Mouse (Mus musculus): Measurements from ENCODE around the gene Znrf1.
A peak's percentile ranks its signal among the peaks of the same experiment; 100 is the strongest.

Gene Znrf1

DNA sequence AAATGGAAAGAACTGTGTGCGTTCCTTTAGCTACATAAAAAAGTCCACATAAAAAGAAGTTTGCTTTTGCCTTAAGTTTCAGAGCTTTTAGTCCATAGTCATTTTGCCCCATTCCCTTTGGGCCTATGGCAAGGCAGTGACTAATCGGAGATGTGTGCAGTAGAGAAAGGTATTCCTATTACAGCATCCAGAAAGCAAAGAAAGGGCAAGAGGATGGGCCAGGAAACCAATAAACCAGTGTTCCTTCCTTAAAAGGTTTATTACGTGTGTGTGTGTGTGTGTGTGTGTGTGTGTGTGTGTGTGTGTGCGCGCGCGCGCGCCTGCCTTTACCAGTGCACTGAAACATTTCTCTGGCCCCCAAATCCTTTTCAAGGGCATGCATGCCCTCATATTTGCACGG is 35.8 kb downstream of the Znrf1 start:
- no peak for DNase-seq

DNA sequence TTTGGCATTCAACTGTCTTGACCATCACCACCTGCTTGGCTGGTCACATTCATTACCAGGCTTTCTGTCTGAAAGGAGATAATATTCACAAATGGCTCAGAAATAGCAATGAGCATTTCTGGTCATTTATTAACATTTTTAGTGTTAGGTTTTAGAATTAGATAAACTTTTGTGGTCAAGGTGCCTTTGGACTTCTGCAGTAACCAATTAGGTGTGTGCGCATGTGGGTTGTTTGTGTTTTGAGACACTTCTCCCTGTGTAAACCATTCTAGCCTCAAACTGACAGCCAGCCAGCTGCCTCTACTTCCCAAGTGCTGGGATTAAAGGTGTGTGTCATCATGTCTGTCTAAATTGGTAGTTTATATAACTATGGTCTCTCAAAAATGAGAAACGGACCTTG is 36.5 kb downstream of the Znrf1 start:
- peak in 1 of 2 experiments; percentile 18 for DNase-seq

DNA sequence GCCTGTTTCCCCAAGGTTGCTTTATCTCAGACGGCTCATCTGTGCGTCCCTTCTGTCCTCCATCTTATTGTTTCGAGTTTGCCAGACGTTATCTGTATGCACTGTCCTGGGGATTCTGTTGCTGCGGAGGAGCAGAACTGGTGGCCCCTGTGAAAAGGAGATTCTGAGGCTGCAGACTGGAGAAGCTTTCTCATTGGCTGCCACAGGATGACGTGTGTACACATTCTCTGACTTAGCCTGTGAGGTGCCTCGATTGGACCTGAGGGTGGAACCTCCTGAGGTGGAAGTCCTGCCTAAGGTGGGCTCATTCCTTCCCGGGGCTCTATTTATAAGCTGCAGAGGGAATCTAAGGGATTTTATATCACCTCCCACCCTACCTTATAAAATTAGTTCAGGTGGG is 37.7 kb downstream of the Znrf1 start:
- no peak for DNase-seq

DNA sequence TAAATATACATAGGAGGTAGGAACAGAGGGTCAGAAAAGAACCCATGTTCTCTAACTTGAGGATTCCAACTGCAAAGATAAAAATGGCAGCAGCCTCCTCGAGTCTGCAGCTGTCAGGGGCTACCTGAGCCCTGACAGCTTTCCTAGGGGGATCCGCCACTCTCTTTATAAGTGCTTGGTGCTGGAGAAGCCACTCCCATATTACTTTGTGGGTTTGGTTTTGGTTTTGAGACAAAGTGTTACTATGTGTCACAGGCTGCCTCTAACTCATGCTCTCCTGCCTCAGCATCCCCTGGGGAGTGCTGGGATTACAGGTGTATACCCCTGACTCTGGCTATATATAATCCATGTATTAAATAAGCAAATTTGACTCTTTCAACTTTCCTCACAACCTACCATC is 38.1 kb downstream of the Znrf1 start:
- no peak for DNase-seq

DNA sequence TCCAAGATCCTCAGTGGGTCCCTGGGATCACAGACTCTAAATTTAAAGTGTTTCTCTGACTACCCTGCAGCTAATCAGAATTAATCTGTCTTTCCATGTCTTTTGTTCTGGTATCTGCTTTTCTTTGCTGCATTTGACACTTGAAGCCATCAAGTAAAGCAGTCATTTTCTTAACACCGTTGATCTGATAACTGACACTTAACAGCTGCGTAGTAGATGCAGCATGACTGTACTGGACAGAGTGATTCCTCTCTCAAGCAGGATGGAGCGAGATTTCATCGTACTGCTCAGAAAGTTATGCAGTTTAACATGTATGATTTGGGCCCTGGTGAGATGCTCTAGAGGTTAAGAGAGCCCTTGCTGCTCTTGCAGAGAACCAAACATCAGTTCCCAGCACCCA is 39.6 kb downstream of the Znrf1 start:
- DNase-seq: no peak

DNA sequence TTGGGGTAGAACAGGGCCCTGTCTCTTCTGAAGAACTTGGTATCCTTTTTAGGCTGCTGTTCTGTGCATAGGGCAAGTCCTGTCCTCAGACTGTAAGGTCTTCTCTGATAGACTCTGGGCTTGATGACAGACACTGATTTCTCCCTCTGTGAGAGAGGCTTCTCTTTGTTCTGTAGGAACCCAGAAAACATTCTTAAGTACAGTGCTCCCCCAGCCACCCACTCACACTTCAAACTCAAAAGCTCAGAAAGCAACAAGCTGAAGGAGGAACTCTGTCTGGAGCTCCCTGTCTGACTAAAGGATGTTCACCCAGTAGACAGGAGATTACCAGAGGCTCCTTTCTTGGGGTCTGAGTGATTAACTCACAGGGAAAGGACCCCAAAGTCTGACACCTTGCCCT is 40.6 kb downstream of the Znrf1 start:
- no peak for DNase-seq

DNA sequence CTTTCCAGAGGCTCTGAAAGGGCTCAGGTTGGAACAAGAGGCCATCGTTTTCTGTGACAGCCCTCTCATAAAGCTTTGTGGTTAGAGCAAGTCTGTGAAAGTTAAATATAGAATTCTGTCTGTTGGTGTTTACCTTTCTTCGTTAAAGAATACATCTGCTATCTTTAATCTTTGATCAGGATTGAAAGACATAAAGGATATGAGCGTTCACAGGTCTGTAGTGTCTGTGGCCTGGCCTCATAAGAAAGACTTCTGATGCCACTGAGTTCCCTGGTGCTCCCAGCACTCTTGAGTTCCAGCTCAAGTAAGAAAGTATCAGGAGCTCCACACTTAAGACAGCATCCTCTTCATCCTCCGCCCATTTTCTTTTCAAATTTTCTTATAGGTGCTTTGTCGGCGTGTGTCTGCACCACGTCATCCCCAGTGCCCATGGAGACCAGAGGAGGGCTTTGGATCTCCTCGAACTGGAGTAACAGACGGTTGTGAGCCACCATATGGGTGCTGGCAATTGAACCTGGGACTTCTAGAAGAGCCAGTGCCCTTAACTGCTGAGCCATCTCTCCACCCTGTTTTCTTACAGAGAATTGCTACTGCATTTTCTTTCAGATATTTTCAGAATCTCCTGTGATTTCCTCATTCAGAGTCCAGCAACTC is 42.1 kb downstream of the Znrf1 start:
- DNase-seq: no peak

DNA sequence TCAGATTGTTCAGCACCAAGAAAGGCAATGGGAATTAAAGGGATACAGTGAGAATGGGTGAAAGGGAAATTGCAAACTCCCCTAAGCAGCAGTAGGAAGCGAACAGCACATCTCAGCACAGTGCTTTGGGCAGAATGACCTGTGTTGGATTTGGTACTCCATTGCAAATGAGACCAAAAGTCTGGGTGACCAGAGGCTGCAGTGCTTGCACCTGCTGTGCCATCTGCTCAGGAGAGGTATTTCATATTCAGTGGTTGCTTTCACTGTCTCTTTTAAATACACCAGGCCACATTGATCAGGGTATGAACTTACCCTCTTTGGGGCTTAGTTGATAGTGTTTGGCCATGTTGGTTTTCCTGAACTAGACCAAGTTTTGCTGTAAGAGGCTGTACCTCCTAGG is 43.4 kb downstream of the Znrf1 start:
- no peak for DNase-seq

DNA sequence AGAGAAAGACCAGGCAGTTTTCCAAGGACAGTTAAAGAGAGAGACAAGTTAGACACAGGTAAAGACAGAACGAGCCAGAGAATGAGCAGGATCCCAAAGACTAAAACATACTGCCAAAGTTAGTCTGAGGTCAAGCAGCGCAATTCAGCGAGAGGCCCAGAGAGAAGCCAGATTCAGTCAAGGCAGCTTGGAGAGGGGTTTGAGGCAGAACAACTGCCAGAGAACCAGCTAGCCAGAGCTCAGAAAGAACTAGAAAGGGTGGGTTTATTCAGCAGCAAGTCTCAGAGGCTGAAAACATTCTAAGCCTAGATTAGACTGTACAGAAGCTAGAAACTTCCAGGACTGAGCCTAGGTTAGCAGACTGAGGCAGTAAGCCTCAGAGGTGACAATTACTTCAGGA is 44.4 kb downstream of the Znrf1 start:
- DNase-seq: no peak

DNA sequence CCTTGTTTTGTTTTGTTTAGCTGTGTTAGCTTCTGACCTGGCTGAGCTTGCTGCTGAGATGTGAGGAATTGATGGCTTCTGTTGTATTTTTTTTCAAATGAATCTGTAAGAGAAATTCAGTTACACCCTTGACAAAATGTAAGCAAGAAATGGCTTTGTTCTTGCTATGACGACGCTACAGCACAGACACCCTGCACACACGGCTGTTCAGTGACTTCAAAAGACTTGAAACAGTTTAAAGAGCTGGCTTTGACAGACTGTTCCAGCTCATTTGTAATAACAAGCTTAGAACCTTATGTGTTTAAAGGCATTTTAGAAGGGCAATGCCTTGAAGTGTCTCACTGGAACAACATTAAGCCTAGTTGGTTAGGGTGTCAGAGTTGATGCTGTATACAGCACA is 46.5 kb downstream of the Znrf1 start:
- DNase-seq: no peak

DNA sequence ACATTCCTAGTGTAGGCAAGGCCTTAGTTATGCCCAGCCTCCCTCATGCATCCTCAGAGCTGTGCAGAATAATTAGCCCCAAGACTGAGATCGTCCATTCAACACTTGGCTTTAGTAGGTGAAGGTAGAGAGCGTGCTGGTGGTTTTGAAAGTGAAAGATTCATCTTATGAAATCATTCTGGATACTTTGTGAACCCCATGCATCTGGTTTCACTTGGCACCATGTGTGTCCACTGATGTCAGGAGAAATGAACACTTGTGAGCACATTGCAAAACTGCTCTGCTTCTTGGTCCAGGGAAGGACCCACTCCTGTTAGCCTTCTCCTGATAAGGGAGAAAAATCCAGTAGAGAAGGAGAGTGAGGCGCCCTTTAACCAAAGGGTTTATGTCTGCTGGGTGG is 49.0 kb downstream of the Znrf1 start:
- no peak for DNase-seq

DNA sequence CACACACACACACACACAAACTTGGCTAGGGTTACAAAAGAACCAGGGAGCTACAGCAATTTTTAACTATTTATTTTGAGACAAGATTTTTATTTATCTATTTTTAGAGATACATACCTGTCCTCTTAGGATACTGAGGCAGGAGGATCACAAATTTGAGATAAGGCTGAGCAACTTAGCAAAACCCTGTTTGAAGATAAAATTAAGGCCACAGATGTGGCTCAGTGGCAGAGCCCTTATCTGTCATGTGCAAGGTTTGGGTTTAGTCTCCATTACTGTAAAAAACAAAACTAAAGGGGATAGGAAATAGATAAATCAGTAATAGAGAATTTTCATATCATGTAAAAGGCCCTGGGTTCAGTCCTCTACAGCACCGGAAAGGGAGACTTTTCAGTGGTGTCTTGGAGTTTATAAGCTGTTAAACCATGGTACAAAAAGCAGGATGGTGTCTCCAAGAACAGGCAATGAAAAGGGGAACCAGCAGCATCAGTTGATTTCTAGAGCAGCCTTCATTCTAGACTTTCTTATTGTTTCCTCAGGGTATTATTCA is 51.7 kb downstream of the Znrf1 start:
- no peak for DNase-seq

DNA sequence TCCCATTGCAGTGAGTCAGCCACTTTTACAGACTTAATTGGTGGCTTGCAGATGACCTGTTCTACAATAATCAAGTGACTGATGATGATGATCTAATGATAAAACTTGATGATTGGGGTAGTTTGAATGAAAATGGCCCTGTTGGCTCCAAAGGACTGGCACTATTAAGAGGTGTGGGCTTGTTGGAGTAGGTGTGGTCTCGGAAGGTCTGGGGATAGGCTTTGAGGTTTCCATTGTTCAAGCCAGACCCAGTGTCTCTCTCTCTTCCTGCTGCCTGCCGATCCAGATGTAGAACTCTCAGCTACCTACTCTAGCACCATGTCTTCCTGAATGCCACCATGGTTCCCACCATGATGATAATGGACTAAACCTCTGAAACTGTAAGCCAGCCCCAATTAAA is 52.4 kb downstream of the Znrf1 start:
- DNase-seq: no peak

DNA sequence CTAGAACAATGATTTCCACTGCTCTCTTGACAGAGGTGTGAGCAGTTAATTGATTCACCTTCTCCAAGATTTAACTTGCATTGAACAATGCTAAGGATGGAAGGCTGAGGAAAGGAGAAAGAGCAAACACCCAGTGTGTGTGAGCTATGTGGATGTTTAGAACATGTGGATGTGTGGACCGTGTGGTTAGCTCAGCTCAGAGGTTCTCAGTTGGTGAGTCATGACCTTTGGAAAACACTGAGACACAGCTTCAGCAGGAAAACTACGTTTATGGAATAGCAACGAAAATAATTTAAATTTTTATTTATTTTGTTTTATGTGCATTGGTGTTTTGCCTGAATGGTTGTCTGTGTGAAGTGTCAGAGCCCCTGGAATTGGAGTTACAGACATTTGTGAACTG is 54.3 kb downstream of the Znrf1 start:
- no peak for DNase-seq

DNA sequence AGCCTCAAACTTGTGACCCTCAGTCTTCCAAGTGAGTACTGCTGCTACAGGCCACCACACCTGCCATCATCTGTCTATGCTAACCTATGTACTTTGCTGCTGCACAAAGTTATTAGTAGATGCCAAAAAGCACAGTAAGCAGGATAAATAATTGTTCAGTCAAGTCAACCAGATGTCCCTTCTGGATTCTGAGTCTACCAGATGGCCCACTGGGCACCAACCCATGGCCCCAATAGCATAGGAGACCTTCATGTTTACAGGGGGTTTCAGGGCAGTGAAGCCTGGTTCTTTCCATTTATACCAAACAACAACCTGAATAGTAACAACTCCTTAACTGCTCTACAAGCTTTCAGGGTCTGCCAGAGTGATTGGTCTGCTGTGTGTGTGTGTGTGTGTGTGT is 55.3 kb downstream of the Znrf1 start:
- no peak for DNase-seq

DNA sequence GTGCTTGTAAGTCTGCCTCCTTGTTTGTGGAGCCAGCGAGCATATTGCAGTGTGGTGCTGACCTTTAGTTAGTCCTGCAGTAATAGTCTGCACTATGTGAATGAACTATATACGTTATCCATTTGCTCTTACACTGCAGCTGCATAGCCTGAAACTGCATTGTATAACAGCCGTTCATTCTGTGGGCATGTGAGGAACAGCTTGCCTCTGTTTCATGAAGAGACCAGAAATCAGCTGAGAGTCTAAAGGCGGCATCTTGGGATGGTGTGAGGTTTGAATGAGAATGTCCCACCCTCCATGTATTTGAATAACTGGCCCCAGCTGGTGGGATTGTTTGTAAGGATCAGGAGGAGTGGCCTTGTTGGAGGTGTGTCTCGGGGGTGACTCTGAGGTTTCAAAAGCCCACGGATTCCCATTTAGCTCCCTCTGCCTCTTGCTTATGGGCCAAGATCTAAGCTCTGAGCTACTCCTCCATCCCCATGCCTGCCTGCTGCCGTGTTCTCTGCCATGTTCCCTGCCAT is 56.6 kb downstream of the Znrf1 start:
- no peak for DNase-seq

DNA sequence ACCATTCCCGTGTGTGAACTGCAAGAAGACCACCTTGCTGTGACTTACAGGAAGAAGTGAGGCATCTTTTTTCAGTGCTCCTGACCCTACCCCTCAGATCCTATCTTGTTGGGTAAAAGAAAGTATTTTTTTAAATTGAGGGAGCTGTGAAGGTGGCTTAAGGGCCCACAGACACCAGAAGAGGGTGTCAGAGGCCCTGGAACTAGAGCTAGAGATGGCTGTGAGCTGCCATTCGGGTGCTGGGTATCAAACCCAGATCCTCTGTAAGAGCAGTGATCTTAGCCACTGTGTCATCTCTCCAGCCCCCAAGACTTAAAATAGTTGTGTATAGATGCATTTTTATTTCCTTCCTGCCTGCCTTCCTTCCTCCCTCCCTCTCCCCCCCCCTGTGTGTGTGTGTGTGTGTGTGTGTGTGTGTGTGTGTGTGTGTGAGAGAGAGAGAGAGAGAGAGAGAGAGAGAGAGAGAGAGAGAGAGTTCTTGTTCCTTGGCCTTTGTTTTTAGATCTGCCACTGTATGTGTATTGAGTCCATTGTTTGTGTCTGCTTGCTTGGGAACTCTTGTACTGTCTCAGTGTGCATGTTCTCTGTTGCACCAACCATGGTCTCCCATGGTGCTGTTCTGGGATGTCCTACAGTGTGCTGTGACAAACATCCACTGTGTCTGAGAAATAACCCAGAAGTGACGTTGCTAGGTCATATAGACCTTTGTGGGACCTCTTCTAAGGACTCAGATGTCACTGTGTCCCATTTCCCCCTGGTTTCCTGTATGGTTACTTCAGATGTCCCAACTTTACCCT is 58.3 kb downstream of the Znrf1 start:
- DNase-seq: no peak

DNA sequence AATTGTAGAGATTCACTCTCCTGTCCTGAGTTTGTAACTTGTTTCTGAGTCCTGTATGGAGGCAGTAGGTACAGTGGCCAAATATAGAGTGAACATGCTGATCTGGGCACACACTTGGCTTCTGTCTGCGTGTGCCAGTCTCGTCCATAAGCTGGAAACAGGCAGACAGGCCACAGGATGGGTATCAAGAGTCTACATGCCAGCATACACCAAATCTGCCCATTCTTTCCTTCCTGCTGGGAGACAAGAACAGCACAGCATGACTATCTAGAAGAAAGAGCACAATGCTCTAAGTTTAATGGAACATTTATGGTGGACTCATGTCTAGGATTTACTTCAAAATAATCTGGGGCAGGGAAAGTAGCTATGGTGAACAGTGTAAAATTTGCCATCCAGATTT is 59.1 kb downstream of the Znrf1 start:
- no peak for DNase-seq

DNA sequence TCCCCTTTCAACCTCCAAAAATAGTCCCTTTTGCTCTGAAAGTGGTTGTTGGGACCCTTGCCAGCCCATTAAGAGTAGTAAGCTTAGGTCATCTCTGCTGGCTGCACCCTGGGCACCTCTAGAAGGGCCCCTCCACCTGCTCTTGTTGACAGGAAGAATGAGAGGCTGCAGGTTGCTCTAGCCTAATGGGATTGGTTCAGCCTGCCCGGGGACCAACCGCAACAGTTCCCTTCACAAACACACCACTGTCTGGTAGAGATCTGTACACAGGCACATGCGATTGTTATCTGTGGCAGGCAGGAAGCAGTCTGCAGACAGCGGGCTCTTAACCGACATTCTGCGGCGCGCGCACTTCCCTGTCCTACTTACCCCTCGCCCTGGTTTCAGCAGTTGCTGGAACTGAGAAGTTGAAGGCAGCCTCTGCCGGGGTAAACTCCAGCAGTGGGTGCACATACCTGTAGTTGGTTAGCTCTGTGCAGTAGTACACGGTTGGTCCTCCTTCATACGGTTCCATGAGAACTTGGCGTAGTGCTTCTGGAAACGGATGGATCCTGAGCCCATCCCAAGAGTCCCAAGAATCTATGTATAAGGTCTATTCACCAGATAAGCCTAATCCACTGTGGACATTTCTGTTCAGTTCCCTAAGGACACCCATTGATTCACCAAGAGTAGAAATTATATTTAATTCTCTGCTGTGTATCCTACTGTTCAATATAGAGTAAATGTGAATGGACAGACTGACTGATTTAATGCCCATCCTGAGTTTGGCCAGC is 60.0 kb downstream of the Znrf1 start:
- peak; percentile 18 to 21 for DNase-seq

DNA sequence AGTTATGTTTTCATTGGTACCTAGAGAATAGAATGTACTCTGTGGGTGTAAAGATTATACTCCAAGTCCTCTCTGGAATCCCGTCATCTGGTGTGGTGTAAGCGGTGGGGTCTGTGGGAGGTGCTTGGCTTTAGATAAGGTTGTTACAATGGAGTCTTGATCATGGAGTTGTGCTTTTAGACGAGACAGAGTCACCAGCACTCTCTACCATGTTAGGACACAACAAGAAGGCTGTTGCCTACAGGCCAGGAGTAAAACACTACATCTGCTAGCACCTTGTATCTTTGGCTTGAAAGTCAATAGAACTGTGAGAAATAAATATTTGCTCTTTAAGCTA is 60.6 kb downstream of the Znrf1 start:
- no peak for DNase-seq

DNA sequence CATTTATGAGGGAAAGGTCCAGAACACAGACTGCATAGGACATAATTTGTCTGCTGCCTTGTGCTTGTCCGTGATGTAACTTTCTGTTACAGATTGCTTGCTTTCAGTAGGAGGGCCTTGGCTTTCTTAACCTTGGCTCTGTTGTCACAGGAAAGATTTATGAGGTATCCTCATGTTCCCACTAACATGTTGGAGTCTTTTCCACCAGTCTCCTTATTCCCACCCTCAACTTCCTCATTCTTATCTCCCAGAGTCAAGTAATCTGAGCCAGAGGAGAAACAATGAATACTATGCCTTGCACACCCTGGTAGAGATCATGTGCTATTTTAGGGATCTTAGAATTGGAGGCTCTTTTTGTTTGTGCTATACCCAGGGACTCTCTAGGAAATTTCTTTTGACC is 61.4 kb downstream of the Znrf1 start:
- peak; percentile 18 to 70 for DNase-seq

DNA sequence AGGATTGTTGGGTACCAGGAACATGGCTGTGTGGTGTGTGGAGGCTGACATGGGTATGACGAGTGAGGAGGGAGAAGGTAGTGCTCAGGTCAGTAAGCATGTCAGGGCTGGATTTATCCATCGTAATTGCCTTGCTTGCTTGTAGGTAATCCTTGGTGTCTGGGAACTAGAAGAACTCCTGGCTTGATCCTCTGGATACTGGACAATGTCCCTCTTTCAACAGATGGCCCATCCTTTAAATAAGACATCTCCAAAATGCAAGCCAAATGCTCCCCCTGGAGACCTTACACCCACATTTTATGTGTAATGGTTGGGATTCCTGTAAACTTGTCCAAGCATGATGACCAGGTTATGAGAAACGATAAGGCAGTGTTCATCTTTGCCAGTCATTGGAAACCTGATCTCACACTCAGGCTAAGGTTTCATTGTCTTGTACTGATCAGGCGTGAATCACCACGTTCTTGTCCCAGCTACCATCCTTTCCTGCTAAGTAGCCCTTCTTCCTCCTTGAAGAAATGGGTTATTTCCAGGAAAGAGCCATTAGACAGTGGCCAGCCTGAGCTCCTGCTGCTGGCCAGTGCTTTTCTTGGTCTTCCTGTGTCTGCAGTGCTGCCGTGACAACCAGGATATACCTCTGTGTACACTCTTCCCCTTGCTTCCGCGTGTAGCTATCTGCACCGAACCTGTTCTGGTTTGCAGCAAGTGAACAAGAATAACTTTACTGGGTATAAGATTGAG is 64.0 kb downstream of the Znrf1 start:
- no peak for DNase-seq

DNA sequence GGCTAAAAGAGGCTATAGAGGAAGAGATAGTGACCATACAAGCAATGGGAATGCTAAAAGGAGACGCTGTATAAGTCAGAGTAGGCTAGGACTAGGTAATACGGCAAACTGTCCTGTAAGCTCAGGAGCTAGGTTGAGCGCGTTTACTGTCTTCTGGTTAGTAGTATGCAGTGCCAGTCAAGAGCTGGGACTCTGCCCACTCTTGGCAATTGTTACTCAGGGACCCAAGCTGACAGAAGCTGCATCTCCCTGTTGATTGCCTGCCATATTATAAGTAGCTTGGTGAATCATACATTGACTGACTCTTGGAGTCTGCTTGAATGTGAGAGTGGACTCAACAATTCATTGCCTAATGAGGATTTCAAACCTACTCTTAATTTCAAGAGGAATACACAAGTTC is 66.2 kb downstream of the Znrf1 start:
- no peak for DNase-seq
